Mouse (Mus musculus): Measurements from ENCODE around the gene Mocs1. TPM values are rescaled to one million over a fixed set of nuclear protein-coding genes. Genes with fewer than 3 reads are reported as not detected.

Mocs1 gene
- polyA plus RNA-seq, 1 experiment from 2014 or later, result 5.8 TPM

DNA sequence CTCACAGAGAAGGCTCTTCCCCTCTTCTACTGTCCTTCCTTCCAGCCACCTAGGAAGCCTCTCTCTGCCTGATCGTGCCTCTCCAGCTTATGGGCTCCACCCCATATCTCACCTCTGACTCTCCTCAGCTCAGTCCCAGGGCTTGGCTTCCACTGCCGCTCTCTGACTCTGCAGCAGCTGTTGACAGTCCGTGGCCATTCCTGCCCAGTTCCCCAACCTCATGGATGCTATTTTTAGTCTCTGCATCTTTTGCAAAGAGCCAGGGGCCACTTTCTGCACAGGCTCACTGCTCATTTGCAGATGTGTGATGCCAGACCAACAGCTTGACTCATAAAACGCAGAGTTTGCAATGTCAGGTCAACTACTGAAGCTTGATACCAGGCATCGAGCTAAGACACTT is 60.9 kb downstream of the Mocs1 start:
- no peaks in the 10 kb centered on the region for H3K27me3 ChIP-seq (ENCODE audit: control insufficient read depth, insufficient read depth, low read depth, low read length)
- no peak overlapping the region for H3K9ac ChIP-seq (ENCODE audit: low read depth, low read length)
- H3K4me2 ChIP-seq (ENCODE audit: low read length), result no peak overlapping the region
- no peaks in the 10 kb centered on the region for H3K4me1 ChIP-seq (ENCODE audit: control insufficient read depth, insufficient read depth, low read length)
- no peak overlapping the region for H3K4me3 ChIP-seq (ENCODE audit: low read depth, low read length)
- WGBS, result 87% methylated on average over 5 of the region's 5 CpGs
- ATAC-seq, result no peak
- H3K36me3 ChIP-seq (ENCODE audit: control insufficient read depth, insufficient read depth, low read length), result no peaks in the 10 kb centered on the region
- no peak overlapping the region for H3K27ac ChIP-seq (ENCODE audit: low read length)
- no peaks in the 10 kb centered on the region for H3K9me3 ChIP-seq (replicated peaks; ENCODE audit: control insufficient read depth, low read length, poor library complexity, severe bottlenecking)

DNA sequence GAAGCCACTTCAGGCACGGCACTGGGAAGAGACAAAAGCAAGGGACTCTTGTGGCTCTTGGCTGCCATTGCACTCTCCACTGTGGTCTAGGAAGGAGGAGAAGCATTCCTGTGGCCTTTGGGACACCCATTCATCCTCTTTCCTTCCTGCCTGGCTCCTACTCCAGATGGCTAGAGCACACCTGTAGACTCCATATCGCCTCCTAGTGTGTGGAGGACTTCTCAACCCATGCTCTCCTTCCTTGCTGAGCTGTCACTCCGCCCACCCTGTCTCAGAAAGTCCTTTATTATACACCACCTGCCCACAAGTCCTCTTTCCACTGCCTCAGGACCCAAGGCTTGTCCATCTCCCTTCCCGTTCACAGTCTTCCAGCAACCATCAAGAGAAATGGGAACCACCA is 65.1 kb downstream of the Mocs1 start:
- 89% methylated on average over 4 of the region's 4 CpGs for WGBS
- Histone ChIP-seq H3K9me3 (replicated peaks; ENCODE audit: control insufficient read depth, low read length, poor library complexity, severe bottlenecking) (no peaks in the 10 kb centered on the region), H3K36me3 (ENCODE audit: control insufficient read depth, insufficient read depth, low read length) (no peaks in the 10 kb centered on the region), H3K4me2 (ENCODE audit: low read length) (no peak overlapping the region), H3K4me3 (ENCODE audit: low read depth, low read length) (no peak overlapping the region), H3K9ac (ENCODE audit: low read depth, low read length) (no peak overlapping the region), H3K27ac (ENCODE audit: low read length) (no peak overlapping the region), H3K4me1 (ENCODE audit: control insufficient read depth, insufficient read depth, low read length) (no peaks in the 10 kb centered on the region), H3K27me3 (ENCODE audit: control insufficient read depth, insufficient read depth, low read depth, low read length) (no peaks in the 10 kb centered on the region)
- ATAC-seq, result no peak

DNA sequence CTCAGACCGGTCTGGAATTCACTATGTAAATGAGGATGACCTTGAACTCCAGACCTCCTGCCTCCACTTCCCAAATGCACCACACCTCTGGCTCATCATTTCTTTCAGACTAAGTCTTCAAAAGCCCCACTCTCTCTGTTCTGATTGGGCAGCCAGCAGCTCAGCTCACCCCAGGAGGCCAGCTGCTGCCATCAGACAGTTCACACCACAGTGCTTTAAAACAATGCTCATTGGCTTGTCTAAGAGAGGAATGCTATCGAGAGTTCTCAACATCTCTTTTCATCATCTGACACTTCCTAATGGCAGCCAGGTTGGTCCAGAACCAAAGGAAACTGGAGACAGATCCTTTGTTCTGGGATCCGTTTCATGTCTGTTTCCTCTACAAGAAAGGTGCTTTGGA is 70.0 kb downstream of the Mocs1 start:
- H3K4me3 ChIP-seq (ENCODE audit: low read depth, low read length), result no peak overlapping the region
- 50% methylated on average over 3 of the region's 3 CpGs for WGBS
- no peak for ATAC-seq

DNA sequence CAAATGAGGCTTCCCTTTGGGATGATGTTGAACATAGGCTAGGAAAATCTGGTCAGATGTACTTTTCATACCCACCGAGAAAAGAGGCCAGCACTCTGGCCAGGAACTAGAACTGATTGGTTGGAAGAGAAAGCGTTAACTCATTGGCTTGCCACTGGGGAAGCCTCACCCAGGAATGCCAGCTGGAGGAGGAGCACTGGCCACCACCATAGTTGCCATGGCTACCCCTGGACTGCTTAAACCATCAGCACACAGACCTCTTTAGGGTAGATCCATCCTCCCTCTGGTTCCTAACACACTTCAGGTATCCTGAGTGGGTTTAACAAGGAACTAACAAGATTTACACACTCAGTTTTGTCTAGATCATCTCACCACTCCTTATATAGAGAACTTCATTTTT is 71.5 kb downstream of the Mocs1 start:
- H3K36me3 ChIP-seq (ENCODE audit: control insufficient read depth, insufficient read depth, low read length), result no peaks in the 10 kb centered on the region
- H3K27me3 ChIP-seq (ENCODE audit: control insufficient read depth, insufficient read depth, low read depth, low read length), result no peaks in the 10 kb centered on the region
- no peaks in the 10 kb centered on the region for H3K9me3 ChIP-seq (replicated peaks; ENCODE audit: control insufficient read depth, low read length, poor library complexity, severe bottlenecking)
- H3K4me1 ChIP-seq (ENCODE audit: control insufficient read depth, insufficient read depth, low read length), result no peaks in the 10 kb centered on the region
- H3K27ac ChIP-seq (ENCODE audit: low read length), result no peak overlapping the region
- 85% methylated on average over 2 of the region's 2 CpGs for WGBS
- no peak overlapping the region for H3K4me2 ChIP-seq (ENCODE audit: low read length)
- H3K9ac ChIP-seq (ENCODE audit: low read depth, low read length), result no peak overlapping the region
- no peak for ATAC-seq
- H3K4me3 ChIP-seq (ENCODE audit: low read depth, low read length), result no peak overlapping the region

More for the DNA sequence above, 70.0 kb downstream of the Mocs1 start:
- Histone ChIP-seq H3K9ac (ENCODE audit: low read depth, low read length) (no peak overlapping the region), H3K27ac (ENCODE audit: low read length) (no peak overlapping the region), H3K9me3 (replicated peaks; ENCODE audit: control insufficient read depth, low read length, poor library complexity, severe bottlenecking) (no peaks in the 10 kb centered on the region), H3K36me3 (ENCODE audit: control insufficient read depth, insufficient read depth, low read length) (no peaks in the 10 kb centered on the region), H3K27me3 (ENCODE audit: control insufficient read depth, insufficient read depth, low read depth, low read length) (no peaks in the 10 kb centered on the region), H3K4me2 (ENCODE audit: low read length) (no peak overlapping the region), H3K4me1 (ENCODE audit: control insufficient read depth, insufficient read depth, low read length) (no peaks in the 10 kb centered on the region)

DNA sequence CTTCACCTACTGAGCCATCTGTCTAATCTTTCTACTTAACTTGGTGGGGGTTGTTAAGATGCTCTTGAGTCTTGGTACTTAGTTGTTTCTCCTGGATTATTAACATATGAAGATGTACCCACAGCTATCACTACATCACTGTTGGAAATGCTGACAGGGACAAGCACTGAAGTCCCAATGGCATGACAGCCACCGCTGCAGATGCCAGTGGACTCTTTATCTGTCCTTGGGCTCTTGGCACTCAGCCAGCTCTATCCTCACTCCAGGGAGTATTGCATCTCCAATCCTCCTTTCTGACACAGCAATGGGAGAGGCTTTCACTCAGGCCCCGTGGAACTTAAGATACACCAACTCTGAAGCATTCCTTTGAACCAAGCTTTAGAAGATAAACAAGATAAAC is 72.1 kb downstream of the Mocs1 start:
- Histone ChIP-seq H3K27me3 (ENCODE audit: control insufficient read depth, insufficient read depth, low read depth, low read length) (no peaks in the 10 kb centered on the region), H3K4me3 (ENCODE audit: low read depth, low read length) (no peak overlapping the region), H3K27ac (ENCODE audit: low read length) (no peak overlapping the region), H3K4me2 (ENCODE audit: low read length) (no peak overlapping the region), H3K4me1 (ENCODE audit: control insufficient read depth, insufficient read depth, low read length) (no peaks in the 10 kb centered on the region), H3K36me3 (ENCODE audit: control insufficient read depth, insufficient read depth, low read length) (no peaks in the 10 kb centered on the region), H3K9me3 (replicated peaks; ENCODE audit: control insufficient read depth, low read length, poor library complexity, severe bottlenecking) (no peaks in the 10 kb centered on the region), H3K9ac (ENCODE audit: low read depth, low read length) (no peak overlapping the region)
- WGBS, result 50% methylated on average over 2 of the region's 2 CpGs
- ATAC-seq, result no peak

DNA sequence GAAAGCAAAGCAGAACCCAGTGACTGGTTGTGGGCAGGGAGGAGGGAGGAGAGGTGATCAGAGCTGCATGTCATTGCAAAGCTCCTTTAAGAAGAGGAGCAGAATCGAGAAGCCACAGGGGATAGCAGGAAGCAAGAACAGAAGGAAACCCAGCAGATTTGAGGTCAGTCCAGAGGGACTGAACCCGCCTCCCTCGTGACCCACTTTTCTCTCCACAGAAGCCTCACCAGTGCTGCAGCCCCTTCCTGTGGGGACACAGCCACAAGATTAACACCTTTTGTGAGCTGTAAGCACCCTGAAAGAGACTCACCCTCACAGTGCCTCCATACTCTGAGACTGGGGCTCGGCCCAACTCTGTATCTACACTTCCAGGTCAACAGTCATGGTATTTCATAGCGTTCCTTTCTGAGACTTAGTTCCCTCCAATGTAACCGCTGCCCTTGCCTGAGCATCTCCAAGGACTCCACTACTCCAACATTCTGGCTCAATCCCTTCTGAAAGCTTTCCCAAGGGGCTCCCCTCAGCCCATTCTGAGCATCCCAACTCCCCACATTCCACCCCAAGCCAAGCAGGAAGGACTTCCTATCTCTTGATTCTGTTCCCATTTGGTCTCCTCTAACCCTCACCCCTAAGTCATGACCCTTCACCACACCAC is 75.2 kb downstream of the Mocs1 start:
- Histone ChIP-seq H3K36me3 (ENCODE audit: control insufficient read depth, insufficient read depth, low read length) (no peaks in the 10 kb centered on the region), H3K9ac (ENCODE audit: low read depth, low read length) (no peak overlapping the region), H3K4me1 (ENCODE audit: control insufficient read depth, insufficient read depth, low read length) (no peaks in the 10 kb centered on the region), H3K27me3 (ENCODE audit: control insufficient read depth, insufficient read depth, low read depth, low read length) (no peaks in the 10 kb centered on the region), H3K4me3 (ENCODE audit: low read depth, low read length) (no peak overlapping the region), H3K9me3 (replicated peaks; ENCODE audit: control insufficient read depth, low read length, poor library complexity, severe bottlenecking) (no peaks in the 10 kb centered on the region), H3K4me2 (ENCODE audit: low read length) (no peak overlapping the region), H3K27ac (ENCODE audit: low read length) (no peak overlapping the region)
- 81% methylated on average over 6 of the region's 6 CpGs for WGBS
- no peak for ATAC-seq

Other genes with a start within 250 kb of the Mocs1 start
- gene Daam2, start 136.0 kb downstream of the Mocs1 start, polyA plus RNA-seq (2015; fragmentation: Nextera tagmentation; extraction: Ambion mirVana), result 1.5 and 1.8 TPM in 2 replicates
- 2.2 and 2.5 TPM in 2 replicates for gene Kif6, start 186.8 kb downstream of the Mocs1 start, polyA plus RNA-seq (2015; fragmentation: Nextera tagmentation; extraction: Ambion mirVana)

All from midbrain, embryonic 16.5 days (tissue).